Mouse (Mus musculus): Measurements from ENCODE around the gene Sulf2. TPM values are rescaled to one million over a fixed set of nuclear protein-coding genes. Genes with fewer than 3 reads are reported as not detected.

Gene Sulf2
- total and polyA plus RNA-seq, 3 experiments = not detected

GRCm38 (mm10) chr2:166045549-166046501 lies 109.6 kb downstream of the Sulf2 start:
- TF ChIP-seq JUND (IDR thresholded peaks at IDR 0.05; ENCODE audit: low read depth, low read length) = no peak
- TF ChIP-seq ZC3H11A (IDR thresholded peaks at IDR 0.05; ENCODE audit: low read depth, low read length) = peak; percentile 88
- TF ChIP-seq MYB (IDR thresholded peaks at IDR 0.05; ENCODE audit: low read depth, low read length) = no peak
- peak; percentile 83 for TF ChIP-seq MAX (IDR thresholded peaks at IDR 0.05; ENCODE audit: low read length)
- peak; percentile 96 for TF ChIP-seq RAD21 (IDR thresholded peaks at IDR 0.05; ENCODE audit: low read depth, low read length)
- TF ChIP-seq MXI1 (IDR thresholded peaks at IDR 0.05; ENCODE audit: low read depth, low read length) = peak; percentile 98
- TF ChIP-seq USF1 (IDR thresholded peaks at IDR 0.05; ENCODE audit: low read depth, low read length) = peak; percentile 24; the same call in 1 of the 2 replicates
- TF ChIP-seq GATA1 (IDR thresholded peaks at IDR 0.05; ENCODE audit: low read depth, low read length) = 0 out of 2 replicates have a peak, but pooled peaks have one; percentile 21
- no peak for TF ChIP-seq GABPA (IDR thresholded peaks at IDR 0.05; ENCODE audit: low read depth, low read length)
- peak; percentile 9 to 54; a peak in 2 of 4 replicates for TF ChIP-seq EP300 (IDR thresholded peaks at IDR 0.05; ENCODE audit: low read depth in 1 of 2, low read length in 2 of 2)
- TF ChIP-seq ZNF384 (IDR thresholded peaks at IDR 0.05; ENCODE audit: low read depth, low read length) = 0 out of 2 replicates have a peak, but pooled peaks have one; percentile 64
- 0 out of 2 replicates have a peak, but pooled peaks have one; percentile 27 for TF ChIP-seq BHLHE40 (IDR thresholded peaks at IDR 0.05; ENCODE audit: borderline replicate concordance, low read depth, low read length)
- 0 out of 2 replicates have a peak, but pooled peaks have one; percentile 41 for TF ChIP-seq CHD1 (IDR thresholded peaks at IDR 0.05; ENCODE audit: low read depth, low read length)
- TF ChIP-seq MYC (IDR thresholded peaks at IDR 0.05; ENCODE audit: low read depth, low read length) = peak; percentile 75
- peak; percentile 74 to 90 (median 82) for TF ChIP-seq CTCF (IDR thresholded peaks at IDR 0.05 in 2 of 3, conservative IDR thresholded peaks at IDR 0.05 in 1 of 3; ENCODE audit: control insufficient read depth in 1 of 3, insufficient read depth in 1 of 3, low read depth in 2 of 3, low read length in 3 of 3, poor library complexity in 1 of 3, severe bottlenecking in 1 of 3)
- TF ChIP-seq MAZ (IDR thresholded peaks at IDR 0.05; ENCODE audit: low read depth, low read length) = no peak
- peak; percentile 88 for TF ChIP-seq SIN3A (IDR thresholded peaks at IDR 0.05; ENCODE audit: low read length)
- peak; percentile 86 for TF ChIP-seq SMC3 (IDR thresholded peaks at IDR 0.05; ENCODE audit: low read depth, low read length)
- peak; percentile 50; the same call in 1 of the 2 replicates for TF ChIP-seq ETS1 (IDR thresholded peaks at IDR 0.05; ENCODE audit: low read depth, low read length)
- H3K27ac ChIP-seq (ENCODE audit: control insufficient read depth, low read depth, low read length) = peak overlapping the region; percentile 64
- DNase-seq (ENCODE audit: low read depth, low spot score) = peak; percentile 80

More at GRCm38 (mm10) chr2:166045549-166046501, 109.6 kb downstream of the Sulf2 start:
- peak overlapping the region; percentile 20 for H3K9ac ChIP-seq (ENCODE audit: control insufficient read depth, low read depth, low read length, poor library complexity, severe bottlenecking)
- peaks cover 12 to 26% of the 10 kb centered on the region in 2 experiments for H3K4me1 ChIP-seq (ENCODE audit: control insufficient read depth in 1 of 2, insufficient read depth in 2 of 2, low read length in 2 of 2)
- H3K9me3 ChIP-seq (replicated peaks; ENCODE audit: insufficient read depth, low read length) = no peaks in the 10 kb centered on the region
- no peak overlapping the region for H3K4me3 ChIP-seq (ENCODE audit: control insufficient read depth in 1 of 2, insufficient read depth in 1 of 2, low read depth in 2 of 2, low read length in 2 of 2)
- H3K79me2 ChIP-seq (ENCODE audit: control insufficient read depth, insufficient read depth, low read length, poor library complexity) = no peaks in the 10 kb centered on the region
- peaks cover 2 to 23% of the 10 kb centered on the region in 2 experiments; a peak in 3 of 4 replicates for H3K36me3 ChIP-seq (ENCODE audit: control insufficient read depth in 1 of 2, insufficient read depth in 2 of 2, low read length in 2 of 2)
- H3K27me3 ChIP-seq (ENCODE audit: control insufficient read depth in 1 of 2, insufficient read depth in 2 of 2, low read length in 2 of 2) = no peaks in the 10 kb centered on the region
